Mouse (Mus musculus) frontal cortex, adult (tissue): ENCODE data around the gene Gpr84.

Source experiments
- ATAC-seq: cut with Nextera tagmentation; 2 replicates; pipeline ENCODE4 v1.9.2; 2017; ENCODE audit warnings: mild to moderate bottlenecking, moderate library complexity, mixed read lengths; ENCODE audit not compliant: low TSS enrichment

Gpr84 gene

GRCm38 (mm10) chr15:103310365-103310910 is at the start of gene Gpr84:
Gene Gpr84, minus strand, starts transcription at chr15:103310612.
- no peak for ATAC-seq

GRCm38 (mm10) chr15:103359869-103360602 is 49.6 kb upstream of the Gpr84 start:
- ATAC-seq: peak; percentile 49; the same call in 1 of the 2 replicates

- ATAC-seq: no peak
Observed at GRCm38 (mm10) chr15:103359122-103359510, 48.7 kb upstream of the Gpr84 start.

GRCm38 (mm10) chr15:103358278-103359121 is 48.1 kb upstream of the Gpr84 start:
- peak; percentile 66; the same call in 1 of the 2 replicates for ATAC-seq

GRCm38 (mm10) chr15:103357817-103358216 is 47.4 kb upstream of the Gpr84 start:
- ATAC-seq: no peak

- no peak for ATAC-seq
Observed at GRCm38 (mm10) chr15:103356130-103356529, 45.7 kb upstream of the Gpr84 start.

- ATAC-seq: no peak
Observed at GRCm38 (mm10) chr15:103355420-103355819, 45.0 kb upstream of the Gpr84 start.

GRCm38 (mm10) chr15:103354690-103355089 is 44.3 kb upstream of the Gpr84 start:
- ATAC-seq: no peak

- ATAC-seq: no peak
Observed at GRCm38 (mm10) chr15:103353511-103354256, 43.3 kb upstream of the Gpr84 start.

- ATAC-seq: peak; percentile 75
Observed at GRCm38 (mm10) chr15:103352856-103353255, 42.4 kb upstream of the Gpr84 start.

- peak; percentile 61 for ATAC-seq
Observed at GRCm38 (mm10) chr15:103347275-103347684, 36.9 kb upstream of the Gpr84 start.

GRCm38 (mm10) chr15:103345789-103346188 is 35.4 kb upstream of the Gpr84 start:
- no peak for ATAC-seq

GRCm38 (mm10) chr15:103343556-103343955 is 33.1 kb upstream of the Gpr84 start:
- no peak for ATAC-seq

- ATAC-seq: no peak
Observed at GRCm38 (mm10) chr15:103343008-103343407, 32.6 kb upstream of the Gpr84 start.

- peak; percentile 50; the same call in 1 of the 2 replicates for ATAC-seq
Observed at GRCm38 (mm10) chr15:103342415-103342814, 32.0 kb upstream of the Gpr84 start.

GRCm38 (mm10) chr15:103341547-103341946 is 31.1 kb upstream of the Gpr84 start:
- no peak for ATAC-seq

GRCm38 (mm10) chr15:103340786-103341185 is 30.4 kb upstream of the Gpr84 start:
- ATAC-seq: peak; percentile 11; the same call in 1 of the 2 replicates

GRCm38 (mm10) chr15:103339961-103340337 is 29.5 kb upstream of the Gpr84 start, which contains the start of gene Zfp385a:
Gene Zfp385a, minus strand, starts transcription at chr15:103340093.
- peak; percentile 21 for ATAC-seq

GRCm38 (mm10) chr15:103339166-103339960 is 29.0 kb upstream of the Gpr84 start:
- no peak for ATAC-seq

GRCm38 (mm10) chr15:103338829-103339165 is 28.4 kb upstream of the Gpr84 start:
- ATAC-seq: no peak
